Mouse (Mus musculus): ENCODE results near the gene A630076J17Rik. TPM values are rescaled to one million over a fixed set of nuclear protein-coding genes. Genes with fewer than 3 reads are reported as not detected.

Gene A630076J17Rik
- polyA plus RNA-seq, 1 experiment from 2014 or later, result not detected

DNA sequence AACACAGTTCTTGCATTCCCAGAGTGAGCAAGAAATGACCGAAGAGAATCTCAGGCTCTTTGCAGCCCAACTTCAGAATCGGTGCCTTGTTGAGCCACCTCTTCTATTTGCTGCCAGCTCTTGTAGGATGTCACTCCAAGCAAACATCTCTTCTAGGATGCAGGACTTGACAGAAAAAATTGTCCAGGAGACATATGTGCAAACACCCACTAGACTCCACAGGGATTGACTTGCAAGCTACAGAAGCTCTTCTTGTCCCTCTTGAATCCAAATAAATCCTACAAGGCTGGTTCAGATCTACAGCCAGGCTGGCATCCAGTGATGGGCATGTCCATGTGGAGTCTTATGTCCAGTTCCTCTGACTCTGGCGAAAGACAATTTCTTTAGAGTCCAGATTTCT, 26.0 kb upstream of the A630076J17Rik start:
- Histone ChIP-seq H3K4me2 (no peak overlapping the region), H3K27me3 (ENCODE audit: control insufficient read depth, insufficient read depth, low read length) (no peaks in the 10 kb centered on the region; the same call in 1 of the 2 replicates), H3K4me3 (ENCODE audit: low read depth, low read length) (no peak overlapping the region), H3K36me3 (ENCODE audit: control insufficient read depth, insufficient read depth, low read length) (no peaks in the 10 kb centered on the region), H3K9ac (ENCODE audit: low read depth, low read length) (no peak overlapping the region), H3K9me3 (replicated peaks; ENCODE audit: control insufficient read depth, low read length) (no peaks in the 10 kb centered on the region), H3K4me1 (ENCODE audit: control insufficient read depth, insufficient read depth, low read length) (peaks cover 4% of the 10 kb centered on the region; the same call in 1 of the 2 replicates), H3K27ac (ENCODE audit: low read depth, low read length) (no peak overlapping the region)
- ATAC-seq (replicated peaks; ENCODE audit: insufficient number of reproducible peaks, low FRiP score, low TSS enrichment), result no peak
- WGBS (ENCODE audit: insufficient replicate concordance), result 67% methylated on average over 3 of the region's 3 CpGs

DNA sequence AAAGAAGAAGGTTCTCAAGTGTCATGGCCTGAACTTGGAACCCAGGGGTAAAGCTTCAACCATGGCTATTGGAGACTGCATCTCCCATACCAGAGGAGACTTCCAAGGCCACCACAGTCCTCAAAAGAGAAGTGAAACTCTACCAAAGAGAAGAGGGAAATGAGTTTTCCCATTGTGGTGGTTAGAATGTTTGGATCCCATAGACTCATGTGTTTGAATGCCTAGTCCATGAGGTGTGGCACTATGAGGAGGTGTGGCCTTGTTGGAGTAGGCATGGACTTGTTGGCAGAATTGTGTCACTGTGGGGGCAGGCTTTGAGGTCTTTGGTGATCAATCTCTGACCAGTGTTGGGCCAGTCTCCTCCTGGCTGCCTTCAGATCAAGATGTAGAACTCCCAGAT, 25.2 kb upstream of the A630076J17Rik start:
- H3K4me3 ChIP-seq (ENCODE audit: low read depth, low read length), result no peak overlapping the region
- H3K9ac ChIP-seq (ENCODE audit: low read depth, low read length), result no peak overlapping the region
- no peak overlapping the region for H3K4me2 ChIP-seq
- no peak overlapping the region for H3K27ac ChIP-seq (ENCODE audit: low read depth, low read length)
- no peak for ATAC-seq (replicated peaks; ENCODE audit: insufficient number of reproducible peaks, low FRiP score, low TSS enrichment)
- H3K9me3 ChIP-seq (replicated peaks; ENCODE audit: control insufficient read depth, low read length), result no peaks in the 10 kb centered on the region
- H3K27me3 ChIP-seq (ENCODE audit: control insufficient read depth, insufficient read depth, low read length), result no peaks in the 10 kb centered on the region; the same call in 1 of the 2 replicates
- H3K36me3 ChIP-seq (ENCODE audit: control insufficient read depth, insufficient read depth, low read length), result no peaks in the 10 kb centered on the region
- H3K4me1 ChIP-seq (ENCODE audit: control insufficient read depth, insufficient read depth, low read length), result peaks cover 4% of the 10 kb centered on the region; the same call in 1 of the 2 replicates

DNA sequence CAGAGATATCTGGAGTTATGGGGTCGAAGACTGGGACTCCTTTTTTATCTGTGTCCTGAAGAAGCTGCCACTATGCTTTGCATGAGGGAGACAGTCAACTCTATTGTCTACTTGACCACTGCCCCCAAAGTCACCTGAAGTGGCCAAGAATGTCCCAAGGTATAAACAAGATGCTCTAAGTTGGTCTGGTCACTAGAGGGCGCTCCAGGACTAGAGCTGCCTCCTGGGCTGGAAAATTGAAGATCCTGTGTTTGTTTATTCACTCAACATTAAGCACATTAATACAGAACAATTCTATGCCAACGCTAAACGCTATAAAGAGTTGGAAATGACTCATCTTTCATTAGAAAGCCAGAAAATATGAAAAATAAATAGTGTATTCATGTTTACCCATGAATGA, 24.4 kb upstream of the A630076J17Rik start:
- Histone ChIP-seq H3K27me3 (ENCODE audit: control insufficient read depth, insufficient read depth, low read length) (no peaks in the 10 kb centered on the region; the same call in 1 of the 2 replicates), H3K4me1 (ENCODE audit: control insufficient read depth, insufficient read depth, low read length) (peaks cover 4% of the 10 kb centered on the region; the same call in 1 of the 2 replicates), H3K9ac (ENCODE audit: low read depth, low read length) (no peak overlapping the region), H3K4me2 (no peak overlapping the region), H3K9me3 (replicated peaks; ENCODE audit: control insufficient read depth, low read length) (no peaks in the 10 kb centered on the region), H3K36me3 (ENCODE audit: control insufficient read depth, insufficient read depth, low read length) (no peaks in the 10 kb centered on the region), H3K27ac (ENCODE audit: low read depth, low read length) (no peak overlapping the region), H3K4me3 (ENCODE audit: low read depth, low read length) (no peak overlapping the region)
- ATAC-seq (replicated peaks; ENCODE audit: insufficient number of reproducible peaks, low FRiP score, low TSS enrichment), result no peak
- WGBS (ENCODE audit: insufficient replicate concordance), result 8% methylated on average over 4 of the region's 4 CpGs

DNA sequence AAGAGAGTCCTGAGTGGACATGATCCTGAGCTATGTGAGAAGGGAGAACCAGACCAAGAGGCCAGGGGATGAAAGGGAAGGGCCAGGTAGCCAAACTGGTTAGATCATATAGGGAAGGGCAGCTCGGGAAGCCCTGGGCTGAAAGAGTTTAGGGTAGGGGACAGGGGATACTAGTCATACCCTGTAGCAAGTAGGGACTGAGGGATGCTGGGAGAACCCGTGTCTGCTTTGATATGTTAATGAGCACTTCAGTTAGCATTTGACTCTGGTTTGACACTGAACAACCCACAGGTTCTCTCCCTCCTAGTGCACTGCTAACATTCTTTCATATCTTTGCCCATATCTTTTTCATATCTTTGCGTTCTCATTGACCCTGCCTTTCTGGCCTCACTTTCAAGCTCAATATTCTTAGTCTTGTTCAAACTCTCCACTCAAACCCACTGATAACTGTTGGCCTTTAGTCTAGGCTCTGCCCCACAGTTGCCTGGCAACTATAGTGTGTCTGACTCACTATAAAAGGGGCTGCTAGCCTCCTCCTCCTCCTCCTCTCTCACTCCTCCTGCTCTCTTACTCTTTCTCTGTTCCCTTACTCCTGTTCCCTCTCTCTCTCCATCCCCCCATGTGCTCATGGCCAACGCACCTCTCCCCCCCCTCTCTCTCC, 23.8 kb upstream of the A630076J17Rik start:
- WGBS (ENCODE audit: insufficient replicate concordance), result 46% methylated on average over 4 of the region's 4 CpGs
- Histone ChIP-seq H3K9me3 (replicated peaks; ENCODE audit: control insufficient read depth, low read length) (no peaks in the 10 kb centered on the region), H3K27ac (ENCODE audit: low read depth, low read length) (no peak overlapping the region), H3K4me2 (no peak overlapping the region), H3K9ac (ENCODE audit: low read depth, low read length) (no peak overlapping the region), H3K27me3 (ENCODE audit: control insufficient read depth, insufficient read depth, low read length) (no peaks in the 10 kb centered on the region; the same call in 1 of the 2 replicates), H3K4me3 (ENCODE audit: low read depth, low read length) (no peak overlapping the region), H3K36me3 (ENCODE audit: control insufficient read depth, insufficient read depth, low read length) (no peaks in the 10 kb centered on the region), H3K4me1 (ENCODE audit: control insufficient read depth, insufficient read depth, low read length) (peaks cover 4% of the 10 kb centered on the region; the same call in 1 of the 2 replicates)
- no peak for ATAC-seq (replicated peaks; ENCODE audit: insufficient number of reproducible peaks, low FRiP score, low TSS enrichment)

DNA sequence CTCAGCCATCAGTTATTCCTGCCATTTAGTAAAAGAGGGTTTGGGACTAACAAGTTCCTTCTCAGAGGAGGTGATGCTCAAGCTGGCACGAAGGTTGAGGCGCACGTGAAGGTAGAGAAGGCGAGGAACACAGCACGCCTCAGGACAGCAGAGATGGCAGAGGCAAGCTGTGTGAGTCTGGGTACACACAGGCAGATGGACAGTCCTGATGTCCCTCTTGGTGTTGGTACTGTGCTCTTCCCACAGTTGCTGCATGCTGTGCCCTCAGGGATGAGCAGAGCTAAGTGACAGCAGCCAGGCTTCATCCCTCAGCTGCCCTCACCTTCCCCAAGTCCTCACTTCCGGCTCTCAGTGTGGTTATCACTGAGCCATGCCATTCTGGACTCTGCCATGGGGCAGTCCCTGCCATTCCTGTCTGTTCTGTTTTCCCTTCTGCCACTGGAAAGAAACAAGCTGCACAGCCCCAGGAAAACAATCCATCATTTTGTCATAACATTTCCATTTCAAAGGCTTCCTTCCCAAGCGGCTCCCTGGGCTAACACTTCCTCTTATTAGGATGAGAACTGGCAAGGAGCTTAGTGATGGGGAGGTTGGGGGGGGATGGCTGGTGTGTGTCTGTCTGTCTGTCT, 22.7 kb upstream of the A630076J17Rik start:
- Histone ChIP-seq H3K36me3 (ENCODE audit: control insufficient read depth, insufficient read depth, low read length) (no peaks in the 10 kb centered on the region), H3K4me3 (ENCODE audit: low read depth, low read length) (no peak overlapping the region), H3K4me2 (no peak overlapping the region), H3K9ac (ENCODE audit: low read depth, low read length) (no peak overlapping the region), H3K4me1 (ENCODE audit: control insufficient read depth, insufficient read depth, low read length) (peaks cover 4% of the 10 kb centered on the region; the same call in 1 of the 2 replicates), H3K27me3 (ENCODE audit: control insufficient read depth, insufficient read depth, low read length) (no peaks in the 10 kb centered on the region; the same call in 1 of the 2 replicates), H3K9me3 (replicated peaks; ENCODE audit: control insufficient read depth, low read length) (no peaks in the 10 kb centered on the region), H3K27ac (ENCODE audit: low read depth, low read length) (no peak overlapping the region)
- ATAC-seq (replicated peaks; ENCODE audit: insufficient number of reproducible peaks, low FRiP score, low TSS enrichment), result no peak
- 62% methylated on average over 7 of the region's 7 CpGs for WGBS (ENCODE audit: insufficient replicate concordance)

DNA sequence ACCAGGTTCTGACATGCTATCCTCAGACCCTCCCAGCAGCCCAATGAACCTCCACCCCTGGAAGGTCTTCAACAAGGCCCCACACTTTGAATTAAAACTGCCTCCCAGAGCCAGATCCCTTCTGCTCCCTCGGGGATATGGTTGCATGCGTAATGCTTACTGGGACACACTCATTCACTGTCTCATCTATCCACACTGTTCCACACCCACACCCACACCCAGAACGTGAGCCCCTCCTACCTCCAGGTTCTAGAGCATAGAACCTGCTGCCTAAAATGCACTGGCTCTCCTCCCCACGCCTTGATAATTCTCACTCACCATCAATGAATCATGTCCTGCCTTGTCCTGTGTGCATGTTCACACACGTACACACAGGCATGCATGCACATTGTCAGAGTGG, 15.8 kb upstream of the A630076J17Rik start:
- WGBS (ENCODE audit: insufficient replicate concordance), result 77% methylated on average over 5 of the region's 5 CpGs
- no peak overlapping the region for H3K9ac ChIP-seq (ENCODE audit: low read depth, low read length)
- ATAC-seq (replicated peaks; ENCODE audit: insufficient number of reproducible peaks, low FRiP score, low TSS enrichment), result no peak
- no peaks in the 10 kb centered on the region for H3K4me1 ChIP-seq (ENCODE audit: control insufficient read depth, insufficient read depth, low read length)
- H3K9me3 ChIP-seq (replicated peaks; ENCODE audit: control insufficient read depth, low read length), result no peaks in the 10 kb centered on the region
- no peak overlapping the region for H3K4me3 ChIP-seq (ENCODE audit: low read depth, low read length)
- no peaks in the 10 kb centered on the region; the same call in 1 of the 2 replicates for H3K27me3 ChIP-seq (ENCODE audit: control insufficient read depth, insufficient read depth, low read length)
- H3K4me2 ChIP-seq, result no peak overlapping the region
- no peaks in the 10 kb centered on the region for H3K36me3 ChIP-seq (ENCODE audit: control insufficient read depth, insufficient read depth, low read length)
- H3K27ac ChIP-seq (ENCODE audit: low read depth, low read length), result no peak overlapping the region

DNA sequence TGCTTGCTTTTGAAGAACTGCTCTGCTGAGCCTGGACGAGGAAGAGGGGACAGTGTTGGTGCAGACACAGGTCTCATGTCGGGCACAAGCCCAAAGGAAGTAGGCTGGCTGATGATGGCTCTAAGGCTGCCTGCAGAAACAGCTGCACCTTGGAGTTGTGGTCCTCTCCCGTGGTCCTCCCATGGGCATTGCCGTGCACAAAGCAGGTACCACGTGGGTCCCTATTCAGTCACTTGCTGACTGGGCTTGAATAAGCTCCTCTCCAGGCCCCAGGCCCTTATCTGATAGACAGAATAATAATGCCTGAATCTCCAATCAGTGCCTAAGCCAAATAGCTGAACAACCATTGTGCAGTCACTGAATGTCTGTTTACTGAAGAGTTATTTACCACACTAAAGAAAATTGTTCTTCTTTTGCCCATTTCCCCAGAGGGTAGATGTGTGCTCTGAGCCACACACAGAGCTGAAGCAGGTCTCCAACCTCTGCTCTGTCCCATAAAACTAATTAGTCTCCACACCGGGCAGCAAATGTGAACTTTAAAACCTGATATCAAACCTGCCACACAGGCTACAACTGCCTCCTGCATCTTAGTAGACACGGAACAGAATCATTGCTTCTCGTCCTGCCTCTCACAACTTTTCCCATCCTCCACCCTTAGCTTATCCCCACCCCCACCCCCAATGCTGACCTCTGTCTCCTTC, 13.9 kb upstream of the A630076J17Rik start:
- H3K4me3 ChIP-seq (ENCODE audit: low read depth, low read length), result no peak overlapping the region
- H3K36me3 ChIP-seq (ENCODE audit: control insufficient read depth, insufficient read depth, low read length), result no peaks in the 10 kb centered on the region
- no peak overlapping the region for H3K4me2 ChIP-seq
- H3K27ac ChIP-seq (ENCODE audit: low read depth, low read length), result no peak overlapping the region
- H3K9ac ChIP-seq (ENCODE audit: low read depth, low read length), result no peak overlapping the region
- 67% methylated on average over 8 of the region's 8 CpGs for WGBS (ENCODE audit: insufficient replicate concordance)
- no peaks in the 10 kb centered on the region for H3K9me3 ChIP-seq (replicated peaks; ENCODE audit: control insufficient read depth, low read length)
- ATAC-seq (replicated peaks; ENCODE audit: insufficient number of reproducible peaks, low FRiP score, low TSS enrichment), result no peak
- H3K4me1 ChIP-seq (ENCODE audit: control insufficient read depth, insufficient read depth, low read length), result no peaks in the 10 kb centered on the region
- H3K27me3 ChIP-seq (ENCODE audit: control insufficient read depth, insufficient read depth, low read length), result no peaks in the 10 kb centered on the region; the same call in 1 of the 2 replicates

DNA sequence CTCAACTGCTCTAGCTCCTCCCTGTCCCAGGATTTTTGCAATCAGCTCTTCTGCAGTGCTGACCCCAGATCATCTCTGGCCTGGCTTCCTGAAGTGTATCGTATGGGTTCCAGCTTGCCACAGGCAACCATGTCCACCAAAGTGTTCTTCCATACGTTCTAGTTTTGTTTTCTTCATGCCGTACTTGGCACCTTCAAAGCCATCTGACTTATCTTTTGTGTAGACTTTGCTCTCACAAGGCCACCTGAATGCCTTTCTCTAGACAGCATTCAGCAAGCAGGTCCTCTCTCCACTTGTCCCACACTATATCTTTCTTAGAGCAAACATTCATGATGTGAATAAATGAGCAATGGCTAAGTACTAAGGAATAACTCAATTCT, 13.3 kb upstream of the A630076J17Rik start:
- H3K9ac ChIP-seq (ENCODE audit: low read depth, low read length), result no peak overlapping the region
- no peaks in the 10 kb centered on the region for H3K36me3 ChIP-seq (ENCODE audit: control insufficient read depth, insufficient read depth, low read length)
- no peaks in the 10 kb centered on the region; the same call in 1 of the 2 replicates for H3K27me3 ChIP-seq (ENCODE audit: control insufficient read depth, insufficient read depth, low read length)
- 76% methylated on average over 3 of the region's 3 CpGs for WGBS (ENCODE audit: insufficient replicate concordance)
- H3K4me3 ChIP-seq (ENCODE audit: low read depth, low read length), result no peak overlapping the region
- no peaks in the 10 kb centered on the region for H3K9me3 ChIP-seq (replicated peaks; ENCODE audit: control insufficient read depth, low read length)
- H3K4me1 ChIP-seq (ENCODE audit: control insufficient read depth, insufficient read depth, low read length), result no peaks in the 10 kb centered on the region
- no peak overlapping the region for H3K4me2 ChIP-seq
- no peak for ATAC-seq (replicated peaks; ENCODE audit: insufficient number of reproducible peaks, low FRiP score, low TSS enrichment)
- no peak overlapping the region for H3K27ac ChIP-seq (ENCODE audit: low read depth, low read length)
